9 mouse cellular contexts compared by ENCODE assay signal in the genomic region with DNA sequence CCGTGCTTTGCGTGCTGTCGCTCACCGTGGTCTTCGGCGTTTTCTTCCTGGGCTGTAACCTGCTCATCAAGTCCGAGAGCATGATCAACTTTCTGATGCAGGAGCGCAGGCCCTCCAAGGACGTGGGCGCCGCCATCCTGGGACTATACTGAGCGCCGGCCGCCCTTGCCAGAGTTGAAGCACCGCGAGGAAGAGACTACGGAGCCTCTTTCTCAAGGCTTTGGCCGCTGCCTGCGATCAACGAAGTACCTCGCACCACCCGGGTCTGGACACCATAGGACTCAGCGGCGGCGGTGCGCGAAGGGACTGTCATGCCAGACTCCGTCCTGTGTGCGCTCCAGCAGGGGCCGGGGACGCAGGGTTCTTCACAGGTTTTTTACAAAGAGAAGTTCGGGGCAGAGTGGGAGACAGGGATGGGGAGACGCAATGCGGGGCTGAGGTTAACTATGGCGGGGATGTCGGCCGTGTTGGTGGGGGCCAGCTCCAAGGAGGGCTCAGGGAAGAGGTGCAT. TPM values are rescaled to one million over a fixed set of nuclear protein-coding genes. Genes with fewer than 3 reads are reported as not detected.
A peak's percentile ranks its signal among the peaks of the same experiment; 100 is the strongest.
DNase-seq lines count a peak whose midpoint lies in the region; ATAC-seq and TF ChIP-seq lines count a peak whose summit lies in the region.
"Had no signal": no experiment of that assay in that cellular context is flagged by ENCODE, and none has a peak within 500 bp of the region (broad histone marks: within the 10 kb centered on the region; RNA-seq: fewer than 3 reads in every experiment).

No protein-coding gene starts in this region.

- no peaks in the 10 kb centered on the region for H3K36me3 ChIP-seq in heart, embryonic 15.5 days
- no peaks in the 10 kb centered on the region for H3K36me3 ChIP-seq in forebrain, embryonic 14.5 days (ENCODE audit: control insufficient read depth, insufficient read depth, low read length)
- no peaks in the 10 kb centered on the region for H3K36me3 ChIP-seq in liver, postnatal 0 days (replicated peaks; ENCODE audit: insufficient read depth, low read length)

- H3K27me3 ChIP-seq in heart, embryonic 15.5 days: peaks cover 89% of the 10 kb centered on the region
- peaks cover 78% of the 10 kb centered on the region for H3K27me3 ChIP-seq in forebrain, embryonic 14.5 days (replicated peaks; ENCODE audit: control insufficient read depth, insufficient read depth, low read length)
- H3K27me3 ChIP-seq in liver, postnatal 0 days (ENCODE audit: insufficient read depth, low read length): peaks cover 62% of the 10 kb centered on the region

- no peak for DNase-seq in heart, adult 8-10 months (ENCODE audit: low spot score)
- peak; percentile 53 for DNase-seq in MN1 (ENCODE audit: low spot score)
- no peak for DNase-seq in forebrain, embryonic 14.5 days (ENCODE audit: low spot score)
- DNase-seq in liver, postnatal 0 days: no peak
- no peak for DNase-seq in adrenal gland, postnatal 4 days (ENCODE audit: low spot score in 2 of 2)
- DNase-seq in urinary bladder, adult 18-20 months (ENCODE audit: low spot score in 2 of 2): no peak
- no peak for DNase-seq in urinary bladder, postnatal 4 days (ENCODE audit: low spot score in 2 of 2)

- no peak overlapping the region for H3K27ac ChIP-seq in heart, embryonic 15.5 days
- H3K27ac ChIP-seq in forebrain, embryonic 14.5 days (ENCODE audit: low read depth, low read length): no peak overlapping the region
- H3K27ac ChIP-seq in liver, postnatal 0 days (ENCODE audit: low read depth): no peak overlapping the region

- H3K9ac ChIP-seq in heart, embryonic 15.5 days: no peak overlapping the region
- no peak overlapping the region for H3K9ac ChIP-seq in forebrain, embryonic 14.5 days (ENCODE audit: low read length)
- H3K9ac ChIP-seq in liver, postnatal 0 days (replicated peaks): no peak overlapping the region

- H3K4me1 ChIP-seq in heart, embryonic 15.5 days (replicated peaks): peaks cover 13% of the 10 kb centered on the region
- peaks cover 3% of the 10 kb centered on the region; the same call in 1 of the 2 replicates for H3K4me1 ChIP-seq in forebrain, embryonic 14.5 days (ENCODE audit: control insufficient read depth, insufficient read depth, low read length)
- no peaks in the 10 kb centered on the region for H3K4me1 ChIP-seq in liver, postnatal 0 days (ENCODE audit: insufficient read depth)

- H3K4me3 ChIP-seq in heart, embryonic 15.5 days: peak overlapping the region; percentile 31
- peak overlapping the region; percentile 28 for H3K4me3 ChIP-seq in forebrain, embryonic 14.5 days (ENCODE audit: low read depth, low read length)
- 0 out of 2 replicates have a peak overlapping the region, but pooled peaks have one; percentile 19 for H3K4me3 ChIP-seq in liver, postnatal 0 days (ENCODE audit: low read depth, low read length)
- H3K4me3 ChIP-seq: erythroblast, embryonic 14.5 days had no signal

- H3K9me3 ChIP-seq in heart, embryonic 15.5 days (replicated peaks): no peaks in the 10 kb centered on the region
- no peaks in the 10 kb centered on the region for H3K9me3 ChIP-seq in forebrain, embryonic 14.5 days (replicated peaks; ENCODE audit: control insufficient read depth, low read length)
- no peaks in the 10 kb centered on the region for H3K9me3 ChIP-seq in liver, postnatal 0 days (ENCODE audit: low read length)

- peak overlapping the region; percentile 59 for H3K4me2 ChIP-seq in heart, embryonic 15.5 days
- peak overlapping the region; percentile 53 for H3K4me2 ChIP-seq in forebrain, embryonic 14.5 days (ENCODE audit: low read length)
- H3K4me2 ChIP-seq in liver, postnatal 0 days (ENCODE audit: low read depth, low read length): 0 out of 2 replicates have a peak overlapping the region, but pooled peaks have one; percentile 44

- no peak for TF ChIP-seq EP300 in liver, postnatal 0 days (IDR thresholded peaks at IDR 0.05; ENCODE audit: low read depth)

- no peak for ATAC-seq in heart, embryonic 15.5 days (replicated peaks; ENCODE audit: insufficient number of reproducible peaks, insufficient read depth, low FRiP score, low read depth)
- ATAC-seq in forebrain, embryonic 14.5 days: no peak
- ATAC-seq in liver, postnatal 0 days: no peak

- 2% methylated on average over 37 of the region's 37 CpGs for WGBS in heart, embryonic 15.5 days
- 2% methylated on average over 37 of the region's 37 CpGs for WGBS in forebrain, embryonic 14.5 days
- 3% methylated on average over 37 of the region's 37 CpGs for WGBS in liver, postnatal 0 days (ENCODE audit: insufficient replicate concordance)

- TF ChIP-seq CTCF in liver, postnatal 0 days (IDR thresholded peaks at IDR 0.05; ENCODE audit: low read depth): no peak

RNA-seq across cellular contexts. Expression of gene Rprml, which starts 0.7 kb away (rescaled TPM):
- 0.29 TPM in 1 of 2 replicates, not detected in the other for polyA plus RNA-seq in heart, embryonic 15.5 days (2015; fragmentation: Nextera tagmentation; extraction: Ambion mirVana)
- total RNA-seq in heart, adult 8-10 months (2022): not detected
- 2.3 and 3.2 TPM in 2 replicates for polyA plus RNA-seq in forebrain, embryonic 14.5 days (2014; fragmentation: Nextera tagmentation; extraction: Ambion mirVana)
- not detected in 2 replicates for polyA plus RNA-seq in liver, postnatal 0 days (2015; fragmentation: Nextera tagmentation; extraction: Ambion mirVana)
- total RNA-seq in adrenal gland, postnatal 4 days (2021): under 1 TPM in 1 of 2 experiments, not detected in 1; 0.31 TPM
- polyA plus RNA-seq: erythroblast, embryonic 14.5 days had no signal

RNA-seq across cellular contexts. Expression of gene Lyzl6, which starts 11.3 kb away (rescaled TPM):
- not detected in 2 replicates for polyA plus RNA-seq in heart, embryonic 15.5 days (2015; fragmentation: Nextera tagmentation; extraction: Ambion mirVana)
- not detected for total RNA-seq in heart, adult 8-10 months (2022)
- not detected in 2 replicates for polyA plus RNA-seq in forebrain, embryonic 14.5 days (2014; fragmentation: Nextera tagmentation; extraction: Ambion mirVana)
- not detected in 2 replicates for polyA plus RNA-seq in liver, postnatal 0 days (2015; fragmentation: Nextera tagmentation; extraction: Ambion mirVana)
- total RNA-seq in adrenal gland, postnatal 4 days (2021): not detected
- polyA plus RNA-seq: erythroblast, embryonic 14.5 days had no signal

RNA-seq across cellular contexts. Expression of gene Gm884, which starts 29.1 kb away (rescaled TPM):
- polyA plus RNA-seq in heart, embryonic 15.5 days (2015; fragmentation: Nextera tagmentation; extraction: Ambion mirVana): not detected in 2 replicates
- not detected for total RNA-seq in heart, adult 8-10 months (2022)
- polyA plus RNA-seq in forebrain, embryonic 14.5 days (2014; fragmentation: Nextera tagmentation; extraction: Ambion mirVana): not detected in 2 replicates
- not detected in 2 replicates for polyA plus RNA-seq in liver, postnatal 0 days (2015; fragmentation: Nextera tagmentation; extraction: Ambion mirVana)
- total RNA-seq in adrenal gland, postnatal 4 days (2021): not detected
- polyA plus RNA-seq: erythroblast, embryonic 14.5 days had no signal

RNA-seq across cellular contexts. Expression of gene Gosr2, which starts 47.7 kb away (rescaled TPM):
- 51.4 and 64.5 TPM in 2 replicates for polyA plus RNA-seq in heart, embryonic 15.5 days (2015; fragmentation: Nextera tagmentation; extraction: Ambion mirVana)
- 10 to 100 TPM; 29.3 to 37.1 (median 34.4) TPM for total RNA-seq in heart, adult 8-10 months (2022)
- 105 and 106 TPM in 2 replicates for polyA plus RNA-seq in forebrain, embryonic 14.5 days (2014; fragmentation: Nextera tagmentation; extraction: Ambion mirVana)
- polyA plus RNA-seq in liver, postnatal 0 days (2015; fragmentation: Nextera tagmentation; extraction: Ambion mirVana): 39.3 and 43.1 TPM in 2 replicates
- 10 to 100 TPM; 83.7 to 86.7 TPM for total RNA-seq in adrenal gland, postnatal 4 days (2021)
